Mouse (Mus musculus) kidney, postnatal 10 days (tissue): ENCODE results near the gene Hivep2.

ENCODE experiments used
- DNase-seq: peaks from one replicate; pipeline ENCODE4 v3.0.0; 2021; ENCODE audit warnings: mixed read lengths

Hivep2 gene

DNA sequence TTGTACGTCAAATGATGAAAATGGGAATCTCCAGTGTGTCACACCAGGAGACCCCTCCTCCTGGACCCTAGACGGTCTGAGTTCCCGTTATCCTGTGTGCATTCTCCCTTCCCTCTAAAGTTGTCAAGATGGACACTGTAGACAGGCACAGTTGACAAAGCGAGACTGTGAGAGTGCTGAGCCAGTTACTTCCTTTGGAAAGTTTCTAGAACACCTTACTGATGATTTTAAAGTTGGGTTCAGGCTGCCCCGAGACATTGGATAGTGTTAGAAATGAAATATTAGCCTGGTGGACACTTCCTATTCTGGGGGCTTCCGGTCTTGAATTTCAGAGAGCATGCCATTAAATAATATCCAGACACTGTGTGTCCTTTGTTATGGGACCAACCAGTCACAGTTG, 83.8 kb downstream of the Hivep2 start:
- no peak for DNase-seq

DNA sequence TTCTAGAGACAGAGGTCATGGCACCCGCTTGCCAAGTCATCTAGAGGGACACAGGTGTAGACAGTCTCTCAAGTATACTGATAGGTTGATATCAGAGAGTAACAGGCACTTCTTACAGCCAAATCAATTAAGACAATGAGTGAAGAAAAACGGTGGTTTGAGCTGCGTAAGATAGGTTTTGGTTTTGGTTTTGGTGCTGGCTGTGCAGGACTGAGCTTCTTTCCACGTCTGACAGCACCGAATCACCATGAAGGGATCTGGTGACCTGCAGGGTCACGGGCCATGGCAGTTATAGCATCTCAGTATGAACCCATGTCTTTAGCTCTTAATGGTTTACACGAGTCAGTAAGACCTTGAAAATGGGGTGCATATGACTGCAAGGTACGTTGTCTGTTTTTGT, 84.7 kb downstream of the Hivep2 start:
- no peak for DNase-seq

DNA sequence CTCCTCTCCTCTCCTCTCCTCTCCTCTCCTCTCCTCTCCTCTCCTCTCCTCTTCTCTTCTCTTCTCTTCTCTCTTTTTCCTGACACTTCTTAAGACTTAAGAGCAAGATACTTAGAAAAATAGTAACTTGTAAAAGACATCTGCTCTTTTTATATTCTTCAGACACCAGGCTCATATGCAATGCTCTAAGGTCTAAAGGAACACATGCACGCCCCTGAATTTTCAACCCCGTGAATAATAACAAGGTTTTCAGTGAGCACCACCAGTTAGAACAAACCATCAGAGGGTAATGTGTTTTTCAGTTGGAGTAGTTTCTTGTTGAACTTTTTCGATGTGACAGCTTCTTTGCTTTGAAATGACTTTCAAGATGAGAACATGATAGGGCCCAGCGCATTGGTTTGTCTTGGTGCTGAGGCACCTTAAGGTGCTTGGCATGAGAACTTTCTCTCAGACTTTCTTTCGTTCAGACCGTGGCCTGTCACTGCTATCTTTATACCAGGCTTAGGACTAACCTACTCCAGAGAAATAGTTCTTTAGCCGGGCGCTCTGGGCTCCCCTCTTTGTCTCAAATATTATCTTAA, 86.3 kb downstream of the Hivep2 start:
- DNase-seq = no peak

DNA sequence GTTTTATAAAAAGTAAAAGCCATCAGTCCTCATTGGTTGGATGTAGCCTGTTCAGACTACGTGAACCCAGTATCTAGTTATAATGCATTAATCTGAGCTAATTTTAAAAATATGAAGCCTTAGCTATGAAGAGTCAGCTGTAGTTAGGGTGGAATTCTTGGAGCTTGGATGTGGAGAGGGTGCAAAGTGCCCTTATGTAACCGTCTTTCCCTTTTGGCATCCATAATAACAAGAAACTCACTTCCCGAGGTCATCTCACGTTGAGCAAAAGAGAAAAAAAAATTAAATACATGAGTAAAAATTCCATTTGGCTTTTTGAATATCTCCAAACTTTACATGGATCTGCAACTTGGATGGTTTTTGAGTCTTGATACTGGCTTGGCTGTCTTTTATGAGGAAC, 89.0 kb downstream of the Hivep2 start:
- no peak for DNase-seq

DNA sequence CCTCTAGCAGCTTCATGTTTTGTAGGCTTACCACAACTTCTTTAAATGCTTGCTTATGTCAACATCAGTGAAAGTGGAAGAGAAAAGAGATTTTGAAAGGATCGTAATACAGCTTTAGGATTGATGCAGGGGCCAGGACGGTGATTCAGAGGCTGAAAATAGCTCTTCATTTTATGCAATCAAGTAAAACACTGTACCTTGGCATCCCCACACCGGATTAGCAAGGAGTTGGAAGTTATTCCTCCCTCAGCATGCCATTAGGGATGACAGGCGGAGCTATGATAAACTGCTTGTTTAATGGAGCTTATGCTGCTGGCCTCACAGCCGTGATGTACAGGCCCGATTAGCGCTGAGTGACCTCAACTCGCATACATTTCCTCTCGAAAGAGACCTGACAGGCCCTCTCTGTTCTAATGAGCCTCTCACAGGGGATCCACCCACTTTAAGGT, 89.7 kb downstream of the Hivep2 start:
- peak; percentile 37 for DNase-seq

DNA sequence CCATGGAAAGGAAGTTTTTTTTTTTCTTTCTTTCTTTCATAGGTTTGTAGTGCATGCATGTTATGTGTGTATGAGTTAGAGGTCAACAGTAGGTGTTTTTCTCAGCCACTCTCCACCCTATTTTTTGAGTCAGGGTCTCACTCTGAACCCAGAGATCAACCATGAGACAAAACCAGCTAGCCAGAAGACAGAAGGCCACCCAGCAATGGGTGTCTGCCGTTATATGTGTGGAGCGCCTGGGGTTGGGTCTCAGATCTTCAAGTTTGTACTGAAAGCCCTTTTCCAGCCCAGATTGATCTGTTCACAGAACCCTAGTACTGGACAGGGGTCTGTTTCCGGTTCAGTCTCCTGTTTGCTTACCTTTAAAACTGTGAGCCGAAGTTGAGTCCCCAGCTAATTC, 90.2 kb downstream of the Hivep2 start:
- DNase-seq = no peak

DNA sequence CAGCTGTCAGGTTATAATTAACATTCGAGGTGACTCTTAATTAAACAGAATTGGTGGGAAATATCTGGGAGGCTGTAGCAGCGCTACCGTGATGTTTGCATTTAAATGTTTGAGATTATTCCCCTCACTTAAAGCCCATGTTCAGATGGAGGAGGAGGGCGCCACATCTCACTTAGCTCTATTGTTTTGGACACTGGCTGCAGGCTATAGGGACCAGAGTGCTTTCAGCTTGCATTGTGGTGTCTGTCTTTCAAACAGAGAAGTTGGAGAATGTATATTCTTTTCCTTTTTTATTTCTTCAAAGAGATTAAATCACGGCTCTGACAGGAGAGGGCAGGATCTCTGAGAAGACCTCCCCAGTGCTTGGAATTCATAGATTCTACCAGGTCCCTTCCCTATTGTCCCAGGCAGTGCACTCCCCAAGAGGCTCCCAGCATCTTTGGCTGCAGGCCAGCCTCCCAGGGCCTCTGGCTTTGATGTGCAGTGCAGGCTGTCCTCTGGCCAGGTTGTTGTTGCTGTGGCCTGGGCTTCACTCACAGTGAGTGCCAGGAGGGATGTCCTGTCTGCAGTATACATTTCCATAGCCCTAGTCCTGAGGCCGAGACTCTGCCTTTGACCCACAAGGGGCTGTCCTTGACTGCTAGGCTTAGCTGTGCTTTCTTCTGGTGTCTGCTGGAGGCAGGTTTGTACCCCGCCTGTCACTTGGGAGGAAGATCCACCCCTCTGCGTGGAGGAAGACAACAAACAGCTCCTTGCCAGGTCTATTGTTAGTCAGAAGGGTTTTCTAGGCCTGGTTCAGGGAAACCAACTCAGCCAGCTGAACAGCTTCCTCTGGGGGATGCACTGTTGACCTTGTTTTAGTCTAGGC, 90.9 kb downstream of the Hivep2 start:
- peak; percentile 89 for DNase-seq

DNA sequence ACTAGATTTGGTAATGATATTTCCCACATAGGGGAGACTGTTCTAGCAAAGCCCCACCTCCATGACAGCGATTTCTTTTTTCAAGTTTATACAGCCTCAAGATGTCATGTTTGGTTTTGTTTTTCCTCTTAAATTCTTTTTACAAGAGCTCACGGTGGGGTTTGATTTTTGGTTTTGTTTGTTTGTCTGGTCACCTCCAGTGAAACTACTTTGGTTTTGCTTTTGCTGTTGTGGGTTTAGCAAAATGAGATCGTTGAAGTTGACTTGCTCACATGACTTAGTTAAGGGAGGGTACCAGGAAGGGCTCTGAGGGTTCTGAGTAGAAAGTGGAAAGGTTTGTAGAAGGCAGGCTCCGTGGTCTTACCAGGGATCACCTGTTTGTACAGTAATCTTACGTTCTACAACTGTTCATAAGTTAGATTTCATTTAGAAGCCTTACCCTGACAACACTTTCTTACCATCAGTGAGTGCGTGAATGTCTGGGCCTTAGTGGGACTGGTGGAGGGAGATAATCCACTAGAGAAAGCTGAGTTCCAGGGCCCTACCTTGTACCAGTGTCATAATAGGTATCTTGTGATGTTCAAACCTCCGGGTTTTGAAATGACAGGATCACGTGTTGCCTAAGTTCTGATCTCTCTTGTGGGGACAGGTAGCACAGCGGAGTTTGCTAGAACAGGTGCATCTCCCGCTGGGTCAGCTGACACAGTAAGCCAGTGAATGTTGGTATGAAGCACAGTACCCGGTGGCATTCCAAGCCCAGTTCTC, 92.1 kb downstream of the Hivep2 start:
- no peak for DNase-seq

DNA sequence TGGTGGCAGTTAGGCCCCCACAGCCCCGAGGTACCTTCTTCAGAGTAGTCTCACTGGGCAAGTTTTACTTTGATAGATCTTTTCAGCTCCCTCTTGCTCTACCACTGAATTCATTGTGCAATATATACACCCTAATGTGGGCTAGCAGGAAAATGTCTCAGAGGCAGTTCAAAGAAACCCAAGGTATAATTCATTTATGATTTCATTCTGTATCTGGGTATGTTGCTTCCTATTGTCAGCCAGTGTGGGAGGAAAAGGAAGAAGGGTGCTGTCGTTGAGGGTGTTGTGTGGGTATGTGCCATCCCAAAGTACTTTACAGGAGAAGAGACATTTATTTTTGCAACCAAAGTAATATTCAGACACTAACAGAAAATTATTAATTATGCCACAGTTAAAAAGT, 92.9 kb downstream of the Hivep2 start:
- no peak for DNase-seq

DNA sequence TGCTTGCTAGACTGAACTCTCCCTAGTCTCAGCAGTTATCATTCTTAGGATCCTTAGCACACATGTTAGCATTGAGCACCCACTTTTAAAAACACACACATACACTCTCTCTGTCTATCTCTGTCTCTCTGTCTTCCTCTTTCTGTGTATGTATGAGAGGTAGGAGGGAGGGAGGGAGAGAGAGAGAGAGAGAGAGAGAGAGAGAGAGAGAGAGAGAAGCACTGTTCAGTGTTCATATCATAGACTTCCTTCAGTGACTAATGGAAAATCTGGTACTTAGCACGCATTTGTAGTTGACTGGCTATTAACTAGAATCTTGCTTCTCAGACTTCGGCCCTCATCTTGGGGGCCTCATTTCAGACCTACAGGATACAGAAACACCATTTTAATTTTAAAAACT, 93.7 kb downstream of the Hivep2 start:
- no peak for DNase-seq

DNA sequence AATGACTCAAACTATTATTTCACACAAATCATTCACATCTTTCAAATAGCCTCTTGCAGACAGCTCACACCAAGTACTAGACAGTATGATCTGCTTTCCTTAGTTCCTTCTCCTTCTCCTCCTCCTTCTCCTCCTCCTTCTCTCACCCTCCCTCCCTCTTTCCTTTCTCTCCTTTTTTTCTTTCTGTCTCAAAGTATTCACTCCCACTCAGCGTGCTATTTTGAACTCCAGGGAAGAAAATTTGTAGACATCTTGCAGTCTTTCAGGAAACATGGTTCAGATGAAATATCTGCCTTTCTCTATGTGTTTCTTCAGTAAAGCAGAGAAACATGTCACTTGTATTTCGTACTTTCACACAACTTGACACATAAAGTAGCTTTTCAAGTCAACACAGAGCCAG, 94.4 kb downstream of the Hivep2 start:
- no peak for DNase-seq

DNA sequence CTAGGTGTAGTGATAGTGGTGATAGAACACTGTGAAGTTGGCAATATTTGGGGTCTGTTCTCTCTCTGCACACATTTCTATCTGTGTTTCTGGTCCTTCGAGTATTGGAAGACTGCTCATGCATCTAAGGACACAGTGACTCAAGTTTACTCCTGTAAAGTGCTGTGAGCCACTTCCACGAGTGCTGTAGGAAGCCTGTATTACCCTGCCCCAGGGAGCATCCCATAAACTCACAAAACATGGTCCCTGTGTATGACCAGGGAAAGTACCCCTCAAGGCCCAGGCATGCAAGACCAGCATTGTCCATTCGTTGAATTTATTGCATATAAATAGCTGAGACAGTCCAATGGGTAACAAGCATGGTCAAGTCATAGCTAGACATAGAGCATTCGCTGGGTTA, 97.4 kb downstream of the Hivep2 start:
- no peak for DNase-seq

DNA sequence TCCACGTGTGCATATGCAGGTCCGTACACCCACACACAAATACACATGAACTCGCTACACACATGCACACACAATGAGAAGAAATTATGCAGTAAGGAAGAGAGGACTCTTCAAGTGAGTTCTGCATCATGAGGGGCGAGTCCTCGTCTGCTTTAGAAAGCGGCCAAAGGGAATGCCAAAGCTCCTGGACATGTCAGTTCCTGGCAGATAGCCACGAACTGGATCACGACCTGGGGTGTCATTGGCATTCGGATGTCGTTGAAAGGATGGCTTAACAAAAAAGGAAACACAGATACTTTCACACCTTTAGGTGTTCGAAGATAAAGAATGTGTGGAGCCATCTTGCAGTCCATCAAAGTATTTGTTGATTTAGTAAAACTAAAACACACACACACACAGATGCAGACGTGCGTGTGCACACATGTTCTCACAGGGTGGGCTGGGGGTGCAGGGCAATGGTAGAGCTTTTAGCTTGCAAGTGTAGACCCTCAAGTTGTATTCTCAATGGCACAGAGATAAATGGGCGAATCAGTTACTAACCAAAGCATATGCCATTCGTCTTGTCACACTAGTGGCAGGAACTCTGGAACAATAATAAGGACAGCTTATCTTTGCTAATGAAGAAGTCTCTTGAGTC, 99.0 kb downstream of the Hivep2 start:
- DNase-seq = no peak

DNA sequence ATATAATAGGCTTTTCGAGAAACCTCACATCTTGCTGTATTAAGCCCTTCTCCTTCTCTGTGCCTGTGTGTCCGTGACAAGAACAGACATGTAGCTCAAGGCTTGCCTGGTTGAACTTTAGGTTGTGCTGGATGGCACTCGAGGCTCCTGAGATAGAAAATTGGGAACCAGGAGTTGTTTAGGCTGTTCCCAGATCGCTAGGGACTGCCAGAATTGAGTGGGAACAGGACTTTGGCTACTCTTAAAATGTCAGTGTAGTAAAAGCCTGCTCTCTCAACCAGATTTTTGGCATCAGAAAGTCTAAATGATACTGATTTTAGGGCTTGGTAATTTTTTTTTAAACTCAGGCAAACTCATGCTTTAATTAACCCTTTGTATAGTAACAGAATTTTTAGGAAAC, 101.9 kb downstream of the Hivep2 start:
- DNase-seq = no peak

DNA sequence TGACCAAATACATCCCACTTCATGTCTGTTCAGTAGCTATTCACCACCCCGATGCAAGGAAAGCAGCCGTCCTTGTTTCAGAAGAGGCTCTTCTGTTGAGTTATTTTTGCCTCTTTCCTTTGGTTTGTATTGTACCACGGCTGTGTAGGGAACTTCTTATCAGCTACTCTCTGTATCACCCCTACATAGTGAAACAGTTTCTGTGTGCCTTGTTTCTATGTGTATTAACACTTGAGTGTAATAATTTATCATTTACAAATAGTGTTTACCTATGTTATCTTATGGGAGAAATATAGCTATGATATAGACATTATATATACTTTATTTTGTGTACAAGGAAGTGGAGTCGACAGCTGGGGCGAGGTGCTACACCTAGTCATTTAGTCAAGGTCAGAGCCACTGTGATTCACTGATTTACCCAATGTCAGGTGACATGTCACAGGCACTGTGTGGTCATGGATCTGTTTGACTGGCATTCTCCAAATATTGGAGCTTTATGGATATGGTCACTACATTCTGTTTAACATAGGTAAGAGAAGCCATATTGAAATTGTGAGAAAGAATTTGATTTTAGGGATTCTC, 104.7 kb downstream of the Hivep2 start:
- no peak for DNase-seq

DNA sequence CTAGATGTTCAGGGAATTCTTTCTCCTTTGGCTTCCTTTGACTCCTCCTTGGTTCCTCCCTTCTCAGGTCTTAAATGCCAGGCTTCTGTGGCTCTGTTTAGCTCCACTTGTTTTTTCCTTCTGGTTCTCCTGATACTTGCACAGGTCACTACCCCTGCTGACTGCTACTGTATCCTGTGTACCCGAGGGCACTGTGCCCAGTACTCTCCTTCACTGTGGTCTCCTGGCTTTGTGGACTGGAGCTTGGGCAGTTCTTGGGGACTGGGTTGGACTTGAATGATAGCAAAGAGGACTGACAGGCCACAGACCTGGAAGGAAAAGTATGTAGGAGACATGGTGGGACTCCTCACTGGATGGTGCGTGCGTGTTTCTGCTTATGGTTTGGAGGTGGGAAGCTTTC, 106.6 kb downstream of the Hivep2 start:
- no peak for DNase-seq

DNA sequence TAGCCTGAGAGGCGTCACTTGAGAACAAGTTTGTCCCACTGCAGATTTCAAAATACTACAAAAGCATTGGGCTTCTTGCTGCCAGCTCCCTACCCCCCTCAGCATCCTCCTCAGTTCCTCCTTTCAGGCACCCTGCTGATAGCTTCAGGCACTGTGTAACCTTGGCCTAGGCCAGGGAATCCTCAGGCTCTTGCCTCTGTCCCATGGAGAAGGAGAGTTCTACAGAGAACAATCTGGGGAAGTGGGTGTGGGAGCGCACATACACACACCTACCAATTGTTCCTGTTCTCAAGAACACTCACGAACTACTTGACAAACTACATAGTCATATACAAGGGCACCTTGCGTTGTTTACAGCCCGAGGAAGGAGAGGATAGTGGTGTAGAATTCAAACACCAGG, 109.9 kb downstream of the Hivep2 start:
- DNase-seq = no peak

DNA sequence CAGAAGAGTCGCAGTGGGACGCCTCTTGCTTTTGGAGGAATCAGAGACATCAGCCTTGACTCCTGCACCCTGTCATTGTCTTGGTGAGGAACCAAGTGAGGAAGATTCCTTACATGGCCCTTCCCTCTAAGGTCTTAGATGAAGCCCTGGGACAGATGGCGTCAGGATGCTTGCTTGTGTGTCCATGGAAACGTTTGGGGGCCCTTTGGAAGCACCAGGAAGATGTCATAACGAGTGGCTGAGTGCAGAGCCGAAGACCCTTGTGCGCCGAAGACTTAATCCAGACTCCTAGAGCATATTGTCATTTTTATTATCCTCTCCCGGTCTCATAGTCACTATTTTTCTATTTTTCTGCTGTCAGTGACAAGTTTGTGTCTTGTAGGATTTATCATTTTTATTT, 111.0 kb downstream of the Hivep2 start:
- DNase-seq = no peak

DNA sequence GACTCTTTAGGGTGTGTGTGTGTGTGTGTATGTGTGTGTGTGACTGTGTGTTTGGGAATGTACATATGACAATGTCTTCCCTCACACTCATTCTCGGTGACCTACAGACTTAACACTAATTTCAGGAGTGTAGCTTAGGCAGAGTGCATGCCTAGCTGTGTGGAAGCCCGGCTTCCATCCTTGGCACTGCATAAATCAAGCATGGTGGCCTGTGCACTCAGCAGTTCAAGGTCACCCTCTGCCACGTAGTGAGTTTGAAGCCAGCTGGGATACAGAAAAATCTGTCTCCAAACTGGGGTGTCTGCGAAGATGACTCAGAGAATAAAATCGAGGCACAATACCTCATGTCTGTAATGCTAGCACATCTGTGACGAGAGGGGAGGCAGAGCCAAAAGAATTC, 115.0 kb downstream of the Hivep2 start:
- DNase-seq = no peak

DNA sequence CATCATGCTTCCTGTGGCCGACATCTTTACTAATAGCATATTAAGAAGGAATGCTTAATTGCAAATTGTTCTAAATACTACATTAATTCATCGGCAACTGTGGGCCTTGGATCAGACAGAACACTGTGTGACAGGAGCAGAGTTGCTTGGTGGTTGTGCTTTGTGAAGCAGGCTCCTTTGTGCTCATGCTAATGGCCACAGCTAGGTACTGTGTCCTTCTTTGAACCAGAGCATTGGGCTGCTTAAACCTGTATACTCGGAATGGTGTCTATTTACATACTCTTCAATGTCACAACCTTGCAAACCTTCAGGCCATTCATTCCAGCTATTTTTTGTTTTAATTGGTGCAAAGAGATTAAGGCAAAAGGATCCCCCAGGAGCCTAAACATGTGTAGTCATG, 115.9 kb downstream of the Hivep2 start:
- DNase-seq = no peak

DNA sequence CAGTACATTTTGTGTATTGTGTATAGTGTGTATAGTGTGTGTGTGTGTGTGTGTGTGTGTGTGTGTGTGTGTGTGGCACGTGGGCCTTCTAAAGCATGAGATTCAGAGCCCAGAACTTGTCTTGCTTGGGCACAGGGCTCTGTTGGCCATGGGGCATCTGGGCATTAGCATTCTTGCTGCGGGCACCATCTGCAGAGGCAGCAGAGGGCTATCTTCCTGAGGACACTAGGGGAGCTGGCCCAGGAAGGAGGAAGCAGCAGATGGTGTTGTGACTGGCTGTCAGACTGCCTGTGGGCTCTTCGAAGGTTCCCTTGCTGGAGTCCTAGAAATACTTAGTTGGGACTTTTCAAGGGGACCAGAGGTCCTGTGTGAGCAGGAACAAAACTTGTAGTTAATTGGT, 116.4 kb downstream of the Hivep2 start:
- DNase-seq = no peak

DNA sequence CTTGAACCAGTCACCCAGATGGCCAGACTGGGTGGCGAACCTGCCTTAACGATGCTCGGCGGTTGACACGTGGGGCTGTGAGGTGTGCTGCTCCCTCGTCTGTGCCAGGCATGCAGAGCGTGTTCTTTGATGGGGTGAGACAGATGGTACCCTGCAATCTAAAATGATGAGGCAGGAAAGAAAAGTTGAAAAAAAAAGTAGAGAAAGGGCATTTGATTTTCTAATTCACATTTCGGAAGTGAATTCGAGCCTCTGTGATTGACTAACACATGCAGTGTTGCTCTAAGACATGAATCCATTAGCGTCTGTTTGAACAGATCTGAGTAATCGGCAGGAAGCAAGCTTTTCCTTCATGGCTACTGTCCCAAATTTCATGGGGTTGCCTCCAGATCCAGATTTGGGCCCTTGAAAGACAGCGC, 119.4 kb downstream of the Hivep2 start:
- DNase-seq = peak; percentile 25

DNA sequence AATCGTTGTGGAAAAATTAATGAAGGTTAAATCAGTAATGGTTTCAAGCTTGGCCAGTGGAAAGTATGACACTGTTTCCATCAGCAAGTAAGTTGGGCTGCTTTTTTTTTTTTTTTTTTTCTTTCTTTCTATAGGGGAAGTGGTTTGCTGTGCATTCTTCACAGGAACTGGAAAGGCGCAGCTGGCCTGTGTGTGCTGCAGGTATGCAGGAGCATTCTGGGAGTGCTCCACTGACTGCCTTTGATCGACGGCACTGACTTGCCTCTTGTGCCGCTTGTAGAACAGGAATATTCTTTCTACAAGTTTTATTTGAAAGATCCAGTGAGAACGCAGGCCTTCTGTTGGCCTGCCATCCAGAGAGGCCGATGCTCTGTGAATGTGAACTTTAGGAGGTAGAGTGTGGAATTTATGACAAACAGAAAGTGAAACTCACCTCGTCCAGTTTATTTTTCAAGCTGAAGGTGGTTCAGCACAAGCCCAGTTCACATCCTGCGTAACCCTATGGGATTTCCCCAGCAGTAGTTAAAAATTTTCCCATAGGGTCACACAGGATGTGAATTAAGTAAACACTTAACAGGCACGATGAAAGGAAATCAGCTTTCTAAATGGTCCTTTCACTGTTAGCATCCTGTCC, 120.1 kb downstream of the Hivep2 start:
- peak; percentile 20 for DNase-seq
